Mouse (Mus musculus): ENCODE data around the gene Olfr1324. TPM values are rescaled to one million over a fixed set of nuclear protein-coding genes. Genes with fewer than 3 reads are reported as not detected.
"Not testable (repeated sequence)": the region's sequence is repeated elsewhere in the genome, so short reads cannot be mapped to it uniquely, and the experiment has no call there.

The Olfr1324 gene
- polyA plus RNA-seq (2016; fragmentation: Nextera tagmentation; extraction: Ambion mirVana), result not detected in 2 replicates

DNA sequence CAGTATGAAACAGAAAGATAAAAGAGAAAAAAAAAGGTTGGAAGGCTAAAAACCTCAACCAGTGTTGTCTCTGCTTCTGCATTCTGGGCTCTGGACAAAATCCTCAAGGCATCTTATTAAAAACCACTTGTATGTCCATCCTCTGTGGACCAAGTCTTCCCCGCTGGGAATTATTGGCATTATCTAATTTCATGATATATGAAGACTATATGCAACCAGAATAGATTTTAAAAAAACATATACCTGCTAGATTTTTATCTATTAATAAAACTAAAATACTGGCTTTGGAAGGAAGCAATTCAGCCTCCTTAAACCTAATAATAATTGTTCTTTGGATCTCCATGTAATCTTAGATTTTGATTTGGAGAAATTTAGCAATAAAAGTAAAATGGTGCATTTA lies at the start of gene Olfr1324:
Gene Olfr1324, minus strand, starts transcription at position 101 of the 400 bp plus-strand sequence.
- H3K27me3 ChIP-seq, result no peaks in the 10 kb centered on the region
- 93% methylated on average over 1 of the region's 1 CpGs for WGBS
- H3K4me2 ChIP-seq, result no peak within 1 kb of the TSS
- H3K36me3 ChIP-seq (replicated peaks), result no peaks in the 10 kb centered on the region
- H3K4me3 ChIP-seq (replicated peaks), result no peak within 1 kb of the TSS
- H3K27ac ChIP-seq, result no peak within 1 kb of the TSS
- H3K9me3 ChIP-seq, result no peaks in the 10 kb centered on the region
- no peak within 1 kb of the TSS for H3K9ac ChIP-seq
- H3K4me1 ChIP-seq, result no peaks in the 10 kb centered on the region
- ATAC-seq (ENCODE audit: low FRiP score), result no peak

GRCm38 (mm10) chrX:50470341-50470740 lies 42.0 kb upstream of the Olfr1324 start:
- not testable (repeated sequence) for H3K9ac ChIP-seq; H3K4me2 ChIP-seq; H3K9me3 ChIP-seq; H3K4me1 ChIP-seq; ATAC-seq (ENCODE audit: low FRiP score); H3K4me3 ChIP-seq (replicated peaks); H3K36me3 ChIP-seq (replicated peaks); H3K27me3 ChIP-seq; H3K27ac ChIP-seq
- 84% methylated on average over 6 of the region's 6 CpGs for WGBS

- Histone ChIP-seq H3K27ac (no peak overlapping the region), H3K4me1 (no peaks in the 10 kb centered on the region), H3K36me3 (replicated peaks) (no peaks in the 10 kb centered on the region), H3K4me3 (replicated peaks) (no peak overlapping the region), H3K4me2 (no peak overlapping the region), H3K27me3 (no peaks in the 10 kb centered on the region), H3K9me3 (no peaks in the 10 kb centered on the region), H3K9ac (no peak overlapping the region)
- WGBS, result 31% methylated on average over 1 of the region's 1 CpGs
- ATAC-seq (ENCODE audit: low FRiP score), result no peak
Observed at GRCm38 (mm10) chrX:50456136-50456535, 27.8 kb upstream of the Olfr1324 start.

- Histone ChIP-seq H3K27ac (no peak overlapping the region), H3K27me3 (no peaks in the 10 kb centered on the region), H3K4me2 (no peak overlapping the region), H3K4me3 (replicated peaks) (no peak overlapping the region), H3K9me3 (no peaks in the 10 kb centered on the region), H3K4me1 (no peaks in the 10 kb centered on the region), H3K9ac (no peak overlapping the region), H3K36me3 (replicated peaks) (no peaks in the 10 kb centered on the region)
- ATAC-seq (ENCODE audit: low FRiP score), result no peak
- WGBS, result 80% methylated on average over 1 of the region's 1 CpGs
Observed at GRCm38 (mm10) chrX:50443352-50443751, 15.1 kb upstream of the Olfr1324 start.

DNA sequence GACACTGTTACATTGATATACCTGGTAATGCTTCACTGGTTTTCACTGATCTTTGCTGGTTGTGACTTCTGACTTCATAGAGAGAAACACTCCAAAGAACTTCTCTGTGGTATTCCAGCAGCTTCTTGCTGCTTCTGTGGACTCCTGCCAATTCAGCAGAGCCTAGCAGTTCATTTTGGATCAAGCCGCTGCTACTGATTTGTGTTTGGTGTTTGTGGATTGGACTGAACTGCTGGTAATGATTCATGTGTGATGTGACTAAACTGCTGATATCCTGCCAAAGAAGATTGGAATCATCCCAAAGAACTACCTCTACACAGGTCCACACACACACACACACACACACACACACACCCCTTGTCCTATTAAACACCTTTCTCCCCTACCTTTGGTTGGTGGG lies 14.4 kb upstream of the Olfr1324 start:
- ATAC-seq (ENCODE audit: low FRiP score), result no peak
- H3K9me3 ChIP-seq, result no peaks in the 10 kb centered on the region
- no peaks in the 10 kb centered on the region for H3K36me3 ChIP-seq (replicated peaks)
- H3K4me1 ChIP-seq, result no peaks in the 10 kb centered on the region
- no peak overlapping the region for H3K27ac ChIP-seq
- no peak overlapping the region for H3K4me3 ChIP-seq (replicated peaks)
- no peak overlapping the region for H3K9ac ChIP-seq
- H3K4me2 ChIP-seq, result no peak overlapping the region
- WGBS, result 81% methylated on average over 1 of the region's 1 CpGs
- H3K27me3 ChIP-seq, result no peaks in the 10 kb centered on the region

GRCm38 (mm10) chrX:50432499-50432898 lies 4.2 kb upstream of the Olfr1324 start:
- no peaks in the 10 kb centered on the region for H3K9me3 ChIP-seq
- no peaks in the 10 kb centered on the region for H3K27me3 ChIP-seq
- H3K4me2 ChIP-seq, result no peak overlapping the region
- 80% methylated on average over 2 of the region's 2 CpGs for WGBS
- H3K4me3 ChIP-seq (replicated peaks), result no peak overlapping the region
- H3K4me1 ChIP-seq, result no peaks in the 10 kb centered on the region
- no peaks in the 10 kb centered on the region for H3K36me3 ChIP-seq (replicated peaks)
- ATAC-seq (ENCODE audit: low FRiP score), result no peak
- H3K9ac ChIP-seq, result no peak overlapping the region
- H3K27ac ChIP-seq, result no peak overlapping the region

GRCm38 (mm10) chrX:50427712-50428328 lies 478 bp downstream of the Olfr1324 start:
- 56% methylated on average over 2 of the region's 2 CpGs for WGBS
- Histone ChIP-seq H3K4me3 (replicated peaks) (no peak overlapping the region), H3K27ac (no peak overlapping the region), H3K4me1 (no peaks in the 10 kb centered on the region), H3K4me2 (no peak overlapping the region), H3K27me3 (no peaks in the 10 kb centered on the region), H3K9me3 (no peaks in the 10 kb centered on the region), H3K36me3 (replicated peaks) (no peaks in the 10 kb centered on the region), H3K9ac (no peak overlapping the region)
- ATAC-seq (ENCODE audit: low FRiP score), result no peak

GRCm38 (mm10) chrX:50425899-50426436 lies 2.3 kb downstream of the Olfr1324 start:
- H3K4me1 ChIP-seq, result no peaks in the 10 kb centered on the region
- no peak for ATAC-seq (ENCODE audit: low FRiP score)
- no peaks in the 10 kb centered on the region for H3K9me3 ChIP-seq
- no peak overlapping the region for H3K27ac ChIP-seq
- H3K4me2 ChIP-seq, result no peak overlapping the region
- no peak overlapping the region for H3K9ac ChIP-seq
- no peak overlapping the region for H3K4me3 ChIP-seq (replicated peaks)
- no peaks in the 10 kb centered on the region for H3K36me3 ChIP-seq (replicated peaks)
- 90% methylated on average over 3 of the region's 3 CpGs for WGBS
- H3K27me3 ChIP-seq, result no peaks in the 10 kb centered on the region

GRCm38 (mm10) chrX:50410361-50410760 lies 17.9 kb downstream of the Olfr1324 start:
- ATAC-seq (ENCODE audit: low FRiP score); H3K4me1 ChIP-seq; H3K27me3 ChIP-seq; H3K9me3 ChIP-seq; H3K9ac ChIP-seq; H3K4me2 ChIP-seq; H3K27ac ChIP-seq; H3K4me3 ChIP-seq (replicated peaks); H3K36me3 ChIP-seq (replicated peaks): not testable (repeated sequence)
- 93% methylated on average over 8 of the region's 8 CpGs for WGBS

DNA sequence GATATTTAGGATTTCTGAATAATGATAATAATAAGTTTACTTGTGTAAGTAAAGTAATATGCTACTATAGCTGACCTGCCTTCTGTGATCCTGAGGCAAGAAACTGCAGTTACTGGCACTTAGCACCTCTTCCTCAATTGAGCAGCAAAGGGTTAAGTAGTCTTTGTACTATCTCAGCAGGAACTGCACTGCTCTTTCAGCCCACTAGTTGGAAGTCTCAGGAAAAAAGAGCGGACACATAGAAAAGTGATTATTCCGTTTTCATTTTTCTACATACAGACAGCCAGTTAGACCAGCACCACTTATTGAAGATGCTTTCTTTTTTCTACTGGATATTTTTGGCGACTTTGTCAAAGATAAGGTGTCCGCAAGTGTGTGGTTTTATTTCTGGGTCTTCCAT lies 37.7 kb downstream of the Olfr1324 start:
- H3K4me1 ChIP-seq; H3K9ac ChIP-seq; H3K4me2 ChIP-seq; ATAC-seq (ENCODE audit: low FRiP score); H3K36me3 ChIP-seq (replicated peaks); H3K27ac ChIP-seq; H3K4me3 ChIP-seq (replicated peaks); H3K9me3 ChIP-seq; H3K27me3 ChIP-seq: not testable (repeated sequence)
- WGBS, result 78% methylated on average over 4 of the region's 4 CpGs

GRCm38 (mm10) chrX:50374978-50375377 lies 53.3 kb downstream of the Olfr1324 start:
- no peak overlapping the region for H3K4me2 ChIP-seq
- no peaks in the 10 kb centered on the region for H3K4me1 ChIP-seq
- 78% methylated on average over 1 of the region's 1 CpGs for WGBS
- H3K9me3 ChIP-seq, result peaks cover 4% of the 10 kb centered on the region; the same call in 1 of the 2 replicates
- H3K27me3 ChIP-seq, result no peaks in the 10 kb centered on the region
- no peak for ATAC-seq (ENCODE audit: low FRiP score)
- no peak overlapping the region for H3K27ac ChIP-seq
- H3K9ac ChIP-seq, result no peak overlapping the region
- no peak overlapping the region for H3K4me3 ChIP-seq (replicated peaks)
- H3K36me3 ChIP-seq (replicated peaks), result no peaks in the 10 kb centered on the region

Data from forebrain, embryonic 12.5 days (tissue).